Mouse (Mus musculus) bone marrow, adult 2 months (tissue): Measurements from ENCODE around the gene Ccdc149.

ENCODE experiments used
- CTCF ChIP-seq: fragments of 200-500 bp; IDR thresholded peaks from 2 replicates; pipeline ENCODE4 v1.5.1; 2011; ENCODE audit warnings: low read length, control low read depth; ENCODE audit not compliant: control insufficient read depth, insufficient read depth
- POLR2A ChIP-seq: fragments of 200-500 bp; IDR thresholded peaks from 2 replicates; pipeline ENCODE4 v1.6.1; 2011; ENCODE audit warnings: low read depth, mild to moderate bottlenecking, control low read depth, low read length, borderline replicate concordance; ENCODE audit not compliant: control insufficient read depth

DNA sequence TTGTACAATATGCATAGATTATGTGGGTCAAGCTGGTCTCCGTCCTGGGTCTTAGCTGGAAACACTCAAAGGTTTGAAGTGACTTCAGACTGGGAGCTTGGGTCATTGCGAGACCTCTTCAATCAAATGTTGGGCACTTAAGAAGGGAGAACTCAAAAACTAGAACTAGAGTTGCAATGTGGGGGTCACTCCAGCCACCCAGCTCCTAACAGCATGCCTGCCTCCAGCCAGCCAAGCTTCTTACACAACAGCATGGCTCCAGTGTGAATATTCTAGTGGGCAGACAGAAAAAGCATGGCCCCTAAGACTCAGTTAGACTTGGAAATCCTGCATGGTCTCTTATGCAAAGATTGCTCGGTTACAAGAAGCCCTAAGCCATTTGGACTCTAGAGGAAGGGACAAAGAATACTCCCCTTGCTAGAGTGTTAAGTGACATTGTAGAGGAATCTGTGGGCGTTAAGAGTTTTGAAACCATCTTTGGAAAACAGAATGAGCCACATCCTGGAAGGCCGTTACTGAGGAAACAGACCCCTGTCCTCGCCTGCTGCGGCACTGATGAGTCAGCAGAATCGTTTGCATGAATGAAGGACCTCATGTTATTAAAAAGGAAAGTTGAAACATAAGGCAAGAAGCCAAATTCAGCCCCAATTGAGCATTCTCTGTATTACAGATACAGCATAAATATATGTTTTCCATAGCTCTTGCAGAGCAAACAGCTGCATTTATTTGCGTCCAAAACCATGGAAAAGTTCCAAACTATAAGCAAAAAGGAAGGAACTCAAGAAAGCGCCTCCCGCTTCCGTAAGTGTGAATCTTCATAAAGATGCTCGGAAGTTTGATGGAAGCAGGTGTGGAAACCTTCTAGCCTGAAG lies 16.5 kb upstream of the Ccdc149 start:
- TF ChIP-seq CTCF (no peak), POLR2A (no peak)
